Mouse (Mus musculus): ENCODE measurements around the gene Slfnl1. TPM values are rescaled to one million over a fixed set of nuclear protein-coding genes. Genes with fewer than 3 reads are reported as not detected.

Gene Slfnl1
- under 1 TPM in 1 of 2 experiments, not detected in 1; 0.42 TPM for total RNA-seq (2021)
- long read RNA-seq, experiment 1: 0 reads
- long read RNA-seq, experiment 2: 0 reads

- no peak for TF ChIP-seq CTCF (IDR thresholded peaks at IDR 0.05)
- no peak within 1 kb of the TSS for H3K4me3 ChIP-seq
- intact Hi-C loops (cut with DNase I): no loop called here
- no peak for DNase-seq
- no peak within 1 kb of the TSS for H3K27ac ChIP-seq
Observed at GRCm38 (mm10) chr4:120531986-120532385, at the start of gene Slfnl1. Slfnl1 (plus strand) TSS chr4:120532231.

- DNase-seq: no peak
- H3K4me3 ChIP-seq: no peak overlapping the region
- peak overlapping the region; percentile 50 for H3K27ac ChIP-seq
- intact Hi-C loops (cut with DNase I): no loop called here
- no peak for TF ChIP-seq CTCF (IDR thresholded peaks at IDR 0.05)
Observed at GRCm38 (mm10) chr4:120487707-120488106, 44.3 kb upstream of the Slfnl1 start.

- DNase-seq: no peak
Observed at GRCm38 (mm10) chr4:120506955-120507354, 25.1 kb upstream of the Slfnl1 start.

GRCm38 (mm10) chr4:120511203-120511602 is 20.8 kb upstream of the Slfnl1 start:
- no peak for TF ChIP-seq CTCF (IDR thresholded peaks at IDR 0.05)
- no peak for DNase-seq

More at GRCm38 (mm10) chr4:120506955-120507354, 25.1 kb upstream of the Slfnl1 start:
- no peak overlapping the region for H3K4me3 ChIP-seq
- intact Hi-C loops (cut with DNase I): no loop called here
- H3K27ac ChIP-seq: no peak overlapping the region
- TF ChIP-seq CTCF (IDR thresholded peaks at IDR 0.05): no peak

GRCm38 (mm10) chr4:120514366-120514765 is 17.7 kb upstream of the Slfnl1 start:
- DNase-seq: no peak
- Histone ChIP-seq H3K4me3 (no peak overlapping the region), H3K27ac (no peak overlapping the region)
- no peak for TF ChIP-seq CTCF (IDR thresholded peaks at IDR 0.05)
- intact Hi-C loops (cut with DNase I): no loop called here

More at GRCm38 (mm10) chr4:120511203-120511602, 20.8 kb upstream of the Slfnl1 start:
- intact Hi-C loops (cut with DNase I): no loop called here
- Histone ChIP-seq H3K27ac (no peak overlapping the region), H3K4me3 (no peak overlapping the region)

- H3K4me3 ChIP-seq: no peak overlapping the region
- TF ChIP-seq CTCF (IDR thresholded peaks at IDR 0.05): no peak
- no peak overlapping the region for H3K27ac ChIP-seq
- intact Hi-C loops (cut with DNase I): no loop called here
- no peak for DNase-seq
Observed at GRCm38 (mm10) chr4:120516491-120516890, 15.5 kb upstream of the Slfnl1 start.

GRCm38 (mm10) chr4:120516907-120517306 is 15.1 kb upstream of the Slfnl1 start:
- peak overlapping the region; percentile 4; the same call in 1 of the 2 replicates for H3K27ac ChIP-seq
- DNase-seq: no peak
- no peak for TF ChIP-seq CTCF (IDR thresholded peaks at IDR 0.05)

GRCm38 (mm10) chr4:120517335-120517734 is 14.7 kb upstream of the Slfnl1 start:
- intact Hi-C loops (cut with DNase I): no loop called here
- no peak for TF ChIP-seq CTCF (IDR thresholded peaks at IDR 0.05)
- no peak overlapping the region for H3K4me3 ChIP-seq
- DNase-seq: no peak
- H3K27ac ChIP-seq: peak overlapping the region; percentile 4; the same call in 1 of the 2 replicates

More at GRCm38 (mm10) chr4:120516907-120517306, 15.1 kb upstream of the Slfnl1 start:
- intact Hi-C loops (cut with DNase I): no loop called here
- no peak overlapping the region for H3K4me3 ChIP-seq

- Histone ChIP-seq H3K27ac (no peak overlapping the region), H3K4me3 (no peak overlapping the region)
- TF ChIP-seq CTCF (IDR thresholded peaks at IDR 0.05): no peak
- intact Hi-C loops (cut with DNase I): loop anchor here (5.0 kb wide), 1 partner anchor 134 kb away; no protein-coding TSS in a partner anchor
- no peak for DNase-seq
Observed at GRCm38 (mm10) chr4:120521761-120522160, 10.3 kb upstream of the Slfnl1 start.

- no peak for TF ChIP-seq CTCF (IDR thresholded peaks at IDR 0.05)
- no peak for DNase-seq
- no peak overlapping the region for H3K4me3 ChIP-seq
- H3K27ac ChIP-seq: no peak overlapping the region
- intact Hi-C loops (cut with DNase I): loop anchor here (5.0 kb wide), 1 partner anchor 135 kb away; no protein-coding TSS in a partner anchor
Observed at GRCm38 (mm10) chr4:120522351-120522750, 9.7 kb upstream of the Slfnl1 start.

- intact Hi-C loops (cut with DNase I): loop anchor here (5.0 kb wide), 1 partner anchor 136 kb away; no protein-coding TSS in a partner anchor
- Histone ChIP-seq H3K4me3 (no peak overlapping the region), H3K27ac (no peak overlapping the region)
- no peak for DNase-seq
- no peak for TF ChIP-seq CTCF (IDR thresholded peaks at IDR 0.05)
Observed at GRCm38 (mm10) chr4:120523092-120523491, 8.9 kb upstream of the Slfnl1 start.

- Histone ChIP-seq H3K4me3 (peak overlapping the region; percentile 36), H3K27ac (peak overlapping the region; percentile 21)
- peak; percentile 21 for DNase-seq
- intact Hi-C loops (cut with DNase I): no loop called here
- TF ChIP-seq CTCF (IDR thresholded peaks at IDR 0.05): no peak
Observed at GRCm38 (mm10) chr4:120528171-120528570, 3.9 kb upstream of the Slfnl1 start.

- H3K4me3 ChIP-seq: no peak overlapping the region
- DNase-seq: no peak
- intact Hi-C loops (cut with DNase I): no loop called here
- H3K27ac ChIP-seq: no peak overlapping the region
- TF ChIP-seq CTCF (IDR thresholded peaks at IDR 0.05): no peak
Observed at GRCm38 (mm10) chr4:120538664-120539063, 6.6 kb downstream of the Slfnl1 start.

- Histone ChIP-seq H3K27ac (no peak overlapping the region), H3K4me3 (no peak overlapping the region)
- DNase-seq: no peak
- intact Hi-C loops (cut with DNase I): no loop called here
- no peak for TF ChIP-seq CTCF (IDR thresholded peaks at IDR 0.05)
Observed at GRCm38 (mm10) chr4:120544896-120545295, 12.9 kb downstream of the Slfnl1 start.

Data from gastrocnemius, adult 2 months (tissue).